Mouse (Mus musculus) megakaryocyte progenitor cell, adult 5-6 weeks (primary cell): ENCODE results near the gene Ptprf. TPM values are rescaled to one million over a fixed set of nuclear protein-coding genes. Genes with fewer than 3 reads are reported as not detected.

ENCODE experiments used
- ATAC-seq: replicated peaks from 2 replicates; pipeline ENCODE4 v1.8.0; 2016; ENCODE audit warnings: mild to moderate bottlenecking, moderate TSS enrichment, inconsistent platforms; ENCODE audit not compliant: poor library complexity
- total RNA-seq, 2 experiments: library from RNA; stranded (forward) in 1 of 2; stranded (reverse) in 1 of 2; fragments of 157-497, 149-512 nt in 1 of 2; fragments of 200-1000 nt in 1 of 2; gene quantifications; 2 replicates each; pipeline versions ENCODE4 v1.2.3 to v1.2.4; 2015 to 2017

Ptprf gene
- total RNA-seq, 2 experiments from 2014 or later = 0.07 TPM; not detected in 1

DNA sequence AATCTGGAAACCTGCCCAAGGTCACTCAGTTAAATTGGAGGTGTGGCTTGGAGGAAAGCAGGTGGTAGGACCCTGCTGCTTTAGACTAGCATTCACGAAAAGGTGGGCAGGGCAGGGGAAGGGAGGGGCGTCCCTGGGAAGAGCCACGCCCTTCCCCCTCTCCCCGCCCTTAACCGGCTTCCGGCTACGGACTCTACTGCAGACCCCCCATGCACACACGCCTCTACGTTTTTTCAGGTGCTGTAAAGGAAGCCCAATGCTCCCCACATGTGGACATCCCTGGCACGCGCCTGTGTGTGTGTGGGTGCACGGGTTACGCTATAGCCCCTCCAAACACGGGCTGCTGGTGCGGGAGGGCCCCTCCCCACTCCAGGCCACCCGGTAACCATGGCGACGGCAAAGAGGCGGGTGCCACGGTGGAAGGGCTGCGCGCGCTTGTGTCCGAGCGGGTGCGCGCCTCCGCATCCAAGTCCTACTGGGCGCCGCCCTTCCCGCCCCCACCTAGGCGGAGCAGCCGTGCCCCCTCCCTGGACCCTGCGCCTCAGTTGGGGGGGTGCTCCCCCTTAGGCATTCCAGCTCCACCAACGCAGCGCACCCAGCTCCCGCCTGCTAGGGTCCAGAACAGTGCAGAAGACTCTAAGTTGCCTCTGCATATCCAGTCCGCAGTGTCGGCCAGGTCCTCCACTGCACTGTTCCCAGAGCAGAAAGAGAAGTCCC, 30.5 kb downstream of the Ptprf start:
- ATAC-seq = peak; percentile 43

DNA sequence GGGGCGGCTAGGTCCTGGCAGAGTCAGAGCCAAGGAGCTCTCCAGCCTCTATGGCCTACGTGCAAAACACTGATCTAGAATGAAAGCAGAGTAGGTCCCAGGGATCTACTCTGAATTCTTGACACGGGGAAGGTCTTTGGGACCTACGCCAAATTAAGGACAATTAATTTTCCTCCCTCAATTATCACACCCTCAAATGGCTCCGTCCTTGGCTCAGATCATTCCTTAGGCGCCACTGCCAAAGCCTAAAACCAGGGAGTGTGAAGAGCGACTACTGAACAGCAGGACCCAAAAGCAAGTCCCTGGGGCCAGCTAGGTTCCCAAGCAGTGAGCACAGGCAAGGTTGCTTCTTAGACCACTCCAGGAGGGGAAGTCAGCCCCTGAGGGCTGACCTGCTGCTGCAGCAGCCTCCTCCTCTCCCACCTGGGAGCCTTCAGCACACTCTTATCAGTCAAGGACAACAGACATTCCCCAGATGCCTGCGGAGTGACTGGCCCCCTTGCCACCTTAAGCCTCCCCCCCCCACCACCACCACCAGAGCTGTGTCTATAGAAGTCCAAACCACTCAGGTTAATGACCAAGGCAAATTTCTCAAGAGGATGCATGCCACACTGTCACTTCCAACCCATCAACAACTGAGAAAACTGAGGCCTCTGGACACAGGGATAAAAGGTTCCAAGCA, 31.3 kb downstream of the Ptprf start:
- no peak for ATAC-seq

DNA sequence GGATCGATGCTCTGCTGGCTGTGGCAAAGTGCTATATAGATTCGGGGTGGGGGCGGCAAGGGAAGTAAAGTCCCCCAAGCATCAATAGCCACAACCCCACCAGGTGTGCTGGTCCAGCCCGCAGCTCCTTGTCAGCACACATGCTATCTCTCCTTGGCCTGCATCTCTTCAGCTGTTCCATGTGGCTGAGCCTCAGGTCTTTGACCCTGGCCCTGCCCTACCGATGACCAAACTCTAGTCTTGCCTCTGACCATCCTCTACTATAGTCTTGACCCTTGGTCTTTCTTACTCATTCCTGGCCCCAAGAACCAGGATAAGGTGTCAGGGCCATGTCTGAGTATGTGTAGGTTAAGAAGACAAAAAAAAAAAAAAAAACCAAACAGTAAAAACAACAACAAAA, 33.2 kb downstream of the Ptprf start:
- ATAC-seq = no peak

DNA sequence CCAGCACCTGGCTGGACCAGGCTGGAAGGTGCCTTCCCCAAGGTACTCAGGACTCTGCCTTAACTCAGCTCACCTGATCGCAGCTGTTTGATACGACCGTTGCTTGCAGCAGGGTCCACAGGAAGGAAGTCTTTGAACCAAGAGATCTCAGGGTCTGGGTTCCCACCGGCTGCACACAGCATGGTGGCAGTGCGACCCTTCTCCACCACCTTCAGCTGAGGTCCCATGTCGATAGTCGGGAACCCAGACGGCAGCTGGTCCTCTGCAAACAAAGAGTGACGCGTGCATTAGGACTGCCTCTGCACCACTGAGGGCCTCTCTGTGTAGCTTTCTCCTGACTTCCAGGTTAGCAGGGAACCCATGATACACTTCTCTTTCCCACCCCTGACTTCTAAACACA, 33.8 kb downstream of the Ptprf start:
- no peak for ATAC-seq

DNA sequence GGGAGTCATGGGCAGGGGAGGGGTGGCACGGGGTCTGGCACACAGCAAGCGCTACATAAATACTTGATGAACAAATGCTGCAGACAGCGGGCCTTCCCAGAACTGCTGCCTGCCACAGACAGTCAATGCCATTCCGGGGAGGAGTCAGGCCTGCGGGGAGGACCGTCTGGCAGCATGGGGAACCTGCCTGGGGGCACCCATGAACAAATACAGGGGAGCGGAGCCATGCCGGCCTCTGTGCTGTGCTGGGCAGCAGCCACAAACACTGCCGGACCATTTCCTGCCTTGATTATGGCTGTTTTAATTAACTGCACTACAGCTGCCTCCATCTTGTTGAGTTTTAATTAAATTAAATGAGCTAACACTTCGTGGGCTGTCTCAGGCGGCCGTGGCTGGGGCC, 35.0 kb downstream of the Ptprf start:
- ATAC-seq = no peak

DNA sequence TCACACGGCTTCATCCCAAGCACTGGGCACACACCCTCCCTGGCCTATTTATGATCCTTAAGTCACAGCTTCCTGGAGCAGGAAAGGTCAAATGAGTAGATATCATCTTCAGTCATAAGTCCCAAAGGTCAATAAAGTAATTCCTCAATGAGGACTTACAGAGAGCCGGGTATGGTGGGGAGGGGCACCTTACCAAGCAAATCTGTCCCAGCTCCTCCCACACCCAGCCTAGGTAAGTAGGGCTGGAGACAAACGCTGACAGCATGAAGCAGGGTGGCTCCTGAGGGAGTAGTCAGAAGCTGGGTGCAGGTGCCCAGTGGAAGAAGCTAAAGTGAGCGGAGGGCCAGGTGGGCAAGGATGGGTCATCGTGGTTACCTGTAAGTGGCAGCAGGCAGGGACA, 36.3 kb downstream of the Ptprf start:
- no peak for ATAC-seq

DNA sequence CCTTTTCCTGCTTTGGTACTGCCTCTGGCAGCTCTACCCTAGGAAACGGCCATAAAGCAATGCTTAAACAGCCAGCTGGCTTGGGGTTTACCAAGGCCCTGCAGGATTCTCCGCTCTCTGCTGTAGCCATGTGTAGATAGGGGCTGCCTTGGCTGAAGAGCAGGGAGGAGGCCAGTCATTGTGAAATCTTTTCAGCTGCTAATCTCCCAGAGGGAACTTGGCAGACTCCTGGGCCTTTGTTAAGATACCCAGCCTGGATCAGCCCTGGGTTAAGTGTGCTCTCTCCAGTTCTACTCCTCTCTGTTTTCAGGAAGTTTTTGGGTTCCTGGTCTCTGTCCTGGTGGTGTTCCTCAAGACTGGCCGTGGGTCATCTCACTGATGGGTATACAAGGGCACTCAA, 43.9 kb downstream of the Ptprf start:
- no peak for ATAC-seq

DNA sequence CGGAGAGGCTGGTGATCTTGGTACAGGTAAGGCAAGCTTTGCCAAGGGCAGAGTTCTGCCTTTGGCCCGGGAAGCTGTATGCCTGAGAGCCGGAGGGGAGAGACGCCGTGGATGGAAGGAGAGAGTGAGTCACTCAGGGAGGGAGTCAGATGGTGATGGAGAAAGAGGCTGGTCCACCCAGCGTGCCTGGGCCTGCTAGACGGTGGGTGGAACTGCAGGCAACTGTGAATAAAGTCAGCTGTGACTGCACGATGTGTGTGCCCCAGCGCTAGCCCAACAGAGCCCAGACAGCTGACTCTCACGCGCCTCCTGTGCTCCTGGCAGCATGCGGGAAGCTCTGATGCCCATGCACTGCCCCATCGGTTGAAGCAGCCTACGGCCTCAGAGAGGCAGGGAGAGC, 45.4 kb downstream of the Ptprf start:
- ATAC-seq = no peak

DNA sequence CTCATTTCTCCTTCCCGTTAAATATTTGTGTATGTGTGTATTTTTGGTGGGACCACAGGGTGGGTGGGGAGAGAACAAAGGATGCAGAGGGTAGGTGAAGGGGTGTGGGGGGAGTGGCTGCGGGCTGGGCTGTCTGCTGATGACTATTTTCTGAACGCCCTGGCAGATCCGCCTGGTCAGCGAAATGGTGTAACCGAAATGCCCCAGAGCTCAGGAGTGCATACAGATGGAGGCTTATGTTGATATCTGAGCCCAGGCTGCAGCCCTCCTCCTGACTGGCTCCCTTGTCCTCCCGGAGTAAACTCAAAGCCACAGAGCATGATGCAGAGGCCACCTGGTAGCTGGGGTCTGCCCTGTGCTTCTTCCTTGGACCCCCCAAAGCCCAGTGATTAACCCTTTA, 47.4 kb downstream of the Ptprf start:
- no peak for ATAC-seq

DNA sequence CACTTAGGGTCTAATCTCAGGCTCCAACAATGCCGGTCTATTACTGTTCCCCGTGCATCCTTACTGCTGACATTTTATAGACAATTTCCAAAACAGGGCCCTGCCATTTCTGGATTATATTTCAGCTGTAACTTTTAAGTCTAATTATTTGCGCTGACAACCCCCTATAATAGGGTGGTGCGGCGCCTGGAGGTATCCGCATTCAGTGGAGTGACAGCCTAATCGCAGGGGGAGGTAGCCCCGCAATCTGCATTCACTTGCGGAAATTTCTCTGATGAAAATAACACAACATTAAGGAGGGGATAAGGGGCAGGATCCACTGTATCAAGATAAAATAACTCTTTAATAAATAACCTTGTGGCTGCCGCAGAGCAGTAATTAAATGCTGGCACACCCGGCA, 47.9 kb downstream of the Ptprf start:
- ATAC-seq = no peak

DNA sequence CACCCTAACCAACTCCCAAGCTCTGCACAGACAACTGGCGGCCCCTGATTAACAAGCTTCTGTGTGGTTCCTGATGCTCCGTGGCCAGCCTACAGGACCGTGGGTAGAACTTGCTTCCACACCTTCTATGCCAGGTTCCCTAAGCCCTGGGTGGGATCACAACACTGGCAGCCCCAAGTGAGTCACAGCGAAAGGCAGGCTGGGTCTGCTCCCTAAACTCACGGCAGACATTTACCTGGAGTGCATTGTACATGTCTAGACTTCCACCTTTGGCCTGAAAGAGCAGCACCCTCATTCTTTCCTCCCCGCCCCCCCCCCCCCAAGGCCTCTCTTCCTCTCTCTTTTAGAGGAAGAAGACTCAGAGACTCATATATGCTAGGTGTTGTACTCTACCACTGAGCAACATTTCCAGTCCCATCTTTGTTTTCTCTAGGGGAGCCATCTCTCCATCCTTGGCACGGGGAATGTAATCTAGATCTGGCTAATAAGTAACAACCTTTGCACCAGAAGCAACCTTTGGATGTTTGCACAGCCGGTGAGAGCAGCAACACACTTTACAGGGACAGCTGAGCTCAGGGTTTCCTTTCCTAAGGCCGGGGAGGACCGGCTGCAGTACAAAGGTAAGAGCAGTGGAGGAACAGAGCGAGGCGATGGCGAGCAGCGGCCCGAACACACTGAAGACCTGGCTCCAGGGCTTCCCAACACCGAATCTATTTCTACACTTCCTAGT, 51.1 kb downstream of the Ptprf start:
- no peak for ATAC-seq

DNA sequence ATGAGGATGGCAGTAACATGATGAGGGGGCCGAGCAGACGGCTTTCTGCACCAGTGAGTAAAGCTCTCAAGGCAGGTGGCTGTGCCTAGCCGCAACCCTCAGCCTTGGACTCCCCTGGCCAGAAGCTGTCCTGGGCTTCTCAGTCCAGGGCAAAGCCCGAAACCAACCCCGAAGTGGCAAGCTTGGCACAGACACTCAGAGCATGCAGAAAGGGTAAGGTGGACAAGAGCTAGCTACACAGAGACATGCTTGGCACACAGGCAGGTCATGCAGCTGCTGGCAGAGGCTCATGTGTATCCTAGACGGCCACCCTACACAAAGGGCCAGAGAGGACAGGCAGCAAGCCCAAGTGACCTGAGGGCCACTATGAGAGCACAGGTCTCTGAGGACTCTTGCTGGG, 52.5 kb downstream of the Ptprf start:
- no peak for ATAC-seq

DNA sequence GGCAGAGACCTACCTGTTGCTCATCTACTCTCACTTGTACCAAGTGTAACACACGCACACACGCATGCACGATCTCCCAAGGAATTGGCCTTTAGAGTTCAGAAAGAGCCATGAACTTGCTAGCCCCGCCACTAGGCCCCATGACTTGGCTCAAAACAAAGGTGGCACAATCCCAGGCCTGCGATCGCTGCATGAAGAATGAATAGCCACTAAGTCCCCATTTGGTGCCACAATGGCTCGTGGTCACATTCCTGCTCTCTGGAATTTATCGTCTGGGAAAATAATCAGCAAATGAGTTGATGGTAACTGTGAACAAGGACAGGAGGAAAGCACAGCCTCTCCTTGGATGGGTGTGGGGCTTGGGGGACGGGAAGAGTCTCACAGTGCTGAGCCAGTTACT, 54.3 kb downstream of the Ptprf start:
- ATAC-seq = no peak

DNA sequence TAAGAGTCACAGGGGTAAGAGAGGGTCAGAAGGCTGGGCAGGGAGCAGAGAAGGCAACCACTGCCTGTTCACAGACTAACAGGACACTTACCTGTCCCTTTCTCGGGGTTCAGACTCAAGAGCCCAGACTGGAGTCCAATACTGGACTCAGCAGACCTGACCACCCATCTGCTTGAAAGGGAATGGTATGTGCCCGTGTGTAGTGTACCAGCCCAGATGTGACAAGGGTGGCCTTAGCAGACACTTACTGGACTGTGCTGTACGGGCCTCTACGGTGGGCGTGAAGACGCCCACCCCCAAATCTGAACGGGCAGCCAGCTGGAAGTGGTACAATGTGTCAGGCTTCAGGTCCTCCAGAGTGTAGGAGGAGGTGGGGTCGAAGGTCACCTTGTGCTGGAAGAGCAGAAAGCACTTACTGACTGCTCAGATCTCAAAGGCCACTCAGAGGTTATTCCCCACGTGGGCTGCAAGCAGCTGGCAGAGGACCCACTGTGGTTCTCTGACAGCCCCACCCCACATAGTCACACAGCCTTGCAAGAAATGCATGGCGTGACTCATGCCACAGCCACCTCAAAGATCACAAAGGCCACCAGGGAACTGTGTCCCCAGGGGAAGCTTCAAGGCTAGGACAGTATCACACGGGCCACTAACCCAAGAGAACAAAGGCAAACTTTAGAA, 56.4 kb downstream of the Ptprf start:
- ATAC-seq = no peak

DNA sequence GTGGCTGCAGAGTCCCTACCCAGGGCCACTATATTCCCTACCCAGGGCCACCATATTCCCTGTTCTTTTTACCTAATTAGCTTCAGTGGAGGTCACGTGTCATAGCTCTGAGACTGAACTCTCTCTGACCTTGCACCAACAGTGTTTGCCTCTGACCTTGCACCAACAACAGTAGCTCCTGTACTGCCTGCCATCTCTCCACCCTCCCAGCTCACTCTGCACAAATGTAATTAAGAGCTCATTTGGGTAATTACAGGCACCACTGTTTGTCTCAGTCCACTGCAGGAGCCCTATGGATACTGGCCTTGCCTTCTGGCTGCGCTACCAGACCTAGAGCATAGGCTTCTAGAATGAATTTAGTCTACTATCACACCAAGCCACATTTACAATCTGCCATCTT, 57.3 kb downstream of the Ptprf start:
- ATAC-seq = no peak

DNA sequence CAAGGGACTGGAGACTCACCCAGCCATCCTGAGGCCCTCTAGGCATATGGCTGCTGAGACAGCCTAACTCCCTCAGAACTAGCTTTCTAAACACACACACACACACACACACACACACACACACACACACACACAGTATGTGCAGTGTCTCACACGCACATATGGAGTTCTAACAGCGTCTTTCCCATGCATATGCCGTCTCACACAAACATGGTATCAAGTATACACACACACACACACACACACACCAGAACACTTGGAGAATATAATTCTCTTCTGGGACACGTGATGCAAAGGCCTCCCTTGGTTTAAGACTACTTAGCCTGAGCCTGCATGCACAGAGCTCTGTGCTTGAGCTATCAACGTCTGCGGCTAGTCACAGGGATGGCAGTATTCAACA, 59.3 kb downstream of the Ptprf start:
- no peak for ATAC-seq

DNA sequence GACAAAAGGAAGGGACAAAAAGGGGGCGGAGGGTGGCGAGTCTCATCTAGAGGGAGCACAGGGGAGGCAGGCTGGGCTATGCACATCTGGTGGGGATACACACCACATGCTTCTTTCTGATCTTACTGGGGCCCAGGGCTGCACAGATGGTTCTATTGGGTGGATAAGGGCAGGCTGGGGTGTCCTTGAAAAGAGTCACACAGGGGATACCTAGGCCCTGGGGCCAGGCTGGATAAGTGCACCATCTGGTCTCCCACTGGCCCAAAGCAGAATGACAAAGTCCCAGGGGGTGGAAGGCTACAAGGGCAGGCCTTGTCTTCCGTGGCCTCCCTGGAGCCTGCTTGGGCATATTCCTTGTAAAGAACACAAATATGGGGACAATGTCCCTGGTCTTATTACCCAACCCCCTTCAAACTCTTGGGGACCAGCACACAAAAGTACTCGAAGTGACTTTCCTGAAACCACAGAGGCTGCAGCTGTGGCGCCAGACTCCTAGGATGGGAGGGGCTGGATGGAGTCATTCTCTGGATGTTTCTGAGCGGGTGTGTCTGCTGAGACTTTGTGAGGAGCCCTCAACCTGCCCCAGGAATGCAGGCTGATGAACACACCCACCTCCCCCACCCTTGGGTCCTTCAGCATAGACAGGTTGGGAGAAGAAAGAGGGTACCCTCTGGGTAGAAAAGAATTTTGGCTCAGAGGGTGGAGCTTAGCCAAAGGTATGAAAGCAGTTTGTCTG, 62.0 kb downstream of the Ptprf start:
- no peak for ATAC-seq

DNA sequence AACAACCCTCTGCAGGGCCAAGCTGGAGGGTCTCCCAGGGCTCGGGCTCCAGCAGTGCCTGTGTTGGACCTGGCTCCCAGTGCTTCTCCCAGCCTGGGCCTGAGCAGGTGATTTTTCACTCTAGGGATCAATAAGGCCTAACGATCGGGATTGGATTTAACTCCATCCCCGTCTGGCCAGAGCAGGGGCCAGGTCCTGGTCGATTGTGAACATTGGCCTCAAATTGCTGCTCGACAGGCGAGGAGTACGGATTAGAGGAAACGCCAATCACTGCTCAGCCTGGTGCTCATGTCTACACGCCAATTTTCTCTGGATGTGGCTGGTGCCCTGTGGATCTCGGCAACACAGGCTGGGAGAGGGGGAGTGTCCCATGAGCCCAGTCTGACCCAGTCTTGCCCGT, 63.8 kb downstream of the Ptprf start:
- ATAC-seq = no peak

DNA sequence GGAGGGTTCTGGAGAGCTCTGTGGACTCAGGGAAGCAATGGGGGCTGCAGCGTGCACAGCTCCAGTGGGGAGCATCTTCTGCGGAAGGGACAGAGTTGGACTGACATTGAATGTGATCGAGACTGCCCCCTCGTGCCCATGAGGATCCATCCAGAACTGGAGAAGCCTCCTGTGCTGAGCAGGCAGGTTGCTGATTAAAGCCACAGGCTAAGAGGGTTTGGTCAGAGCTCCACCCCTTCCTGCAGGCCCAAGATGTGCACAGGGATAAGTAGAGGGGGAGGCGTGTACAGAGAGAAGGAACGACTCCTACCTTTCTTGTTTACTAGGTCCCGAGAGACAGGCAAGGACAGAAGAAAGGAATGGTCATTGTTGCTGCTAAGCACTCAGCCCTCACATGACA, 69.9 kb downstream of the Ptprf start:
- peak; percentile 82 for ATAC-seq

DNA sequence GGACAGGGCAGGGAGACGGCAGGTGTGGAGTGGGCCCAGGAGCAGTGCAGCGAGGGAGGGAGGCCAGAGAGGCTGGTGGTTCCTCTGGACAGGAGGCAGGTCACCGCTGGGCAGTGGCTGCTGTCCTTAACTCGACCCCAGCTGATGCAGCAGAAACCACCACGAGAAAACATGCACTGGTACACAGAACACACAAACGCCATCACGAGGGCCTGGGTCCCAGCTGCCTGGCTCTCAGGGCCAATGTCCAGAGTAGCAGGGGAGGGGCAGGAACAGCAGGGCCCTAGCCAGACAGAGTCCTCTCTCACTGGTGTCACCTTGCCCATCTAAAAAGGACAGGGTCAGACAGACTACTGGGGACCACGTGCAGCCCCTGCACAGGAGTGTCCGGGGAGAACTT, 70.4 kb downstream of the Ptprf start:
- ATAC-seq = no peak

DNA sequence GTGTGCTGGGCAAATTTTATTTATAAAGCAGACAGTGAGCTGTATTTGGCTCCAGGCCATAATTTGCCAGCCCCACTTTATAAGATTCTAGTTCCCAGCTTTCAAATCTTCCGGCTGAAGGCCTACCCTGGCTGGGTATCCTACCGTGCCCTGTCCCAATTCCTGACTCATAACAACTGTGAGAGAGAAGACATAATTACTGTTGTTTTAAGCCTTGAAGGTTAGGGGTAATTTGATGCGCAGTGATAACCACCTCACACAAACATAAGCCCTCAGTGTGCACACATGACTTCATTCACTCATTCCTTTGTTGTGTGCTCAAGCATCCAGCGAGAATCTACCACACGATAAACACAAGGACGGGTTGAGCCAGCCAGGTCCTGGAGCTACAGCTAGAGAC, 71.7 kb downstream of the Ptprf start:
- ATAC-seq = no peak
